Mouse (Mus musculus): ENCODE results near the gene Mras. TPM values are rescaled to one million over a fixed set of nuclear protein-coding genes. Genes with fewer than 3 reads are reported as not detected.

Mras gene
- polyA plus RNA-seq, 1 experiment from 2014 or later = 28.3 TPM

DNA sequence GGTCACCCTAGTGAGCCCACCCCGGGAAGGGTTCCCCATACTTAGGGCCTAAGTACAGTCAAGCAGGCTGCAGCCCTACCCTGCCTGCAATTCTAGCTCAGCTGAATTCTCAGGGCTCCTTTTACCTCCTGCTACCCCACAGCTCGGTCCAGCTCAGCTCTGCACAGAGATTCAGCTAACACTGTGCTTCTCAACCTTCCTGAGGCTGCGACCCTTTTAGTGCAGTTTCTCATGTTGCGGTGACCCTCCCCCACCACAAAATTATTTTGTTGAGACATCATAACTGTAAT, 12.7 kb downstream of the Mras start:
- Histone ChIP-seq H3K4me3 (no peak overlapping the region), H3K9ac (0 out of 2 replicates have a peak overlapping the region, but pooled peaks have one; percentile 32), H3K9me3 (no peaks in the 10 kb centered on the region), H3K4me2 (no peak overlapping the region), H3K4me1 (peaks cover 52% of the 10 kb centered on the region), H3K27ac (no peak overlapping the region), H3K36me3 (no peaks in the 10 kb centered on the region), H3K27me3 (no peaks in the 10 kb centered on the region)
- 47% methylated on average over 4 of the region's 4 CpGs for WGBS
- ATAC-seq (ENCODE audit: insufficient number of reproducible peaks, insufficient read depth, low FRiP score, low TSS enrichment, low read depth) = no peak

- H3K4me3 ChIP-seq = no peak overlapping the region
- no peaks in the 10 kb centered on the region for H3K36me3 ChIP-seq
- ATAC-seq (ENCODE audit: insufficient number of reproducible peaks, insufficient read depth, low FRiP score, low TSS enrichment, low read depth) = no peak
- 0 out of 2 replicates have a peak overlapping the region, but pooled peaks have one; percentile 32 for H3K9ac ChIP-seq
- peaks cover 48% of the 10 kb centered on the region for H3K4me1 ChIP-seq
- no peak overlapping the region for H3K4me2 ChIP-seq
- no peaks in the 10 kb centered on the region for H3K9me3 ChIP-seq
- H3K27ac ChIP-seq = no peak overlapping the region
- WGBS = 70% methylated on average over 9 of the region's 9 CpGs
- no peaks in the 10 kb centered on the region for H3K27me3 ChIP-seq
Observed at GRCm38 (mm10) chr9:99423692-99424573, 13.2 kb downstream of the Mras start.

- Histone ChIP-seq H3K9ac (no peak overlapping the region), H3K27me3 (no peaks in the 10 kb centered on the region), H3K4me1 (peaks cover 59% of the 10 kb centered on the region), H3K9me3 (no peaks in the 10 kb centered on the region), H3K27ac (no peak overlapping the region), H3K4me3 (no peak overlapping the region), H3K36me3 (no peaks in the 10 kb centered on the region), H3K4me2 (no peak overlapping the region)
- 55% methylated on average over 3 of the region's 3 CpGs for WGBS
- no peak for ATAC-seq (ENCODE audit: insufficient number of reproducible peaks, insufficient read depth, low FRiP score, low TSS enrichment, low read depth)
Observed at GRCm38 (mm10) chr9:99421914-99422313, 15.3 kb downstream of the Mras start.

- 83% methylated on average over 8 of the region's 8 CpGs for WGBS
- no peak for ATAC-seq (ENCODE audit: insufficient number of reproducible peaks, insufficient read depth, low FRiP score, low TSS enrichment, low read depth)
- peaks cover 66% of the 10 kb centered on the region for H3K4me1 ChIP-seq
Observed at GRCm38 (mm10) chr9:99419951-99420701, 17.1 kb downstream of the Mras start.

GRCm38 (mm10) chr9:99418377-99418776, 18.8 kb downstream of the Mras start:
- peaks cover 60% of the 10 kb centered on the region for H3K4me1 ChIP-seq
- no peaks in the 10 kb centered on the region for H3K27me3 ChIP-seq
- no peaks in the 10 kb centered on the region for H3K36me3 ChIP-seq
- ATAC-seq (ENCODE audit: insufficient number of reproducible peaks, insufficient read depth, low FRiP score, low TSS enrichment, low read depth) = peak; percentile 10; the same call in 1 of the 2 replicates
- no peaks in the 10 kb centered on the region for H3K9me3 ChIP-seq
- H3K9ac ChIP-seq = no peak overlapping the region
- 58% methylated on average over 5 of the region's 5 CpGs for WGBS
- H3K27ac ChIP-seq = peak overlapping the region; percentile 72; the same call in 1 of the 2 replicates
- no peak overlapping the region for H3K4me2 ChIP-seq
- no peak overlapping the region for H3K4me3 ChIP-seq

More at GRCm38 (mm10) chr9:99419951-99420701, 17.1 kb downstream of the Mras start:
- Histone ChIP-seq H3K27me3 (no peaks in the 10 kb centered on the region), H3K36me3 (no peaks in the 10 kb centered on the region), H3K9me3 (no peaks in the 10 kb centered on the region), H3K27ac (no peak overlapping the region), H3K4me3 (no peak overlapping the region), H3K4me2 (no peak overlapping the region), H3K9ac (no peak overlapping the region)

- Histone ChIP-seq H3K27me3 (no peaks in the 10 kb centered on the region), H3K4me3 (no peak overlapping the region), H3K4me1 (peaks cover 57% of the 10 kb centered on the region), H3K36me3 (no peaks in the 10 kb centered on the region), H3K4me2 (no peak overlapping the region), H3K9ac (no peak overlapping the region), H3K27ac (peak overlapping the region; percentile 72), H3K9me3 (no peaks in the 10 kb centered on the region)
- 67% methylated on average over 4 of the region's 4 CpGs for WGBS
- ATAC-seq (ENCODE audit: insufficient number of reproducible peaks, insufficient read depth, low FRiP score, low TSS enrichment, low read depth) = no peak
Observed at GRCm38 (mm10) chr9:99417288-99417846, 19.8 kb downstream of the Mras start.

GRCm38 (mm10) chr9:99416809-99417208, 20.4 kb downstream of the Mras start:
- H3K9ac ChIP-seq = no peak overlapping the region
- H3K36me3 ChIP-seq = no peaks in the 10 kb centered on the region
- H3K9me3 ChIP-seq = no peaks in the 10 kb centered on the region
- H3K27me3 ChIP-seq = no peaks in the 10 kb centered on the region
- H3K4me1 ChIP-seq = peaks cover 53% of the 10 kb centered on the region
- ATAC-seq (ENCODE audit: insufficient number of reproducible peaks, insufficient read depth, low FRiP score, low TSS enrichment, low read depth) = no peak
- WGBS = 86% methylated on average over 3 of the region's 3 CpGs
- H3K4me2 ChIP-seq = no peak overlapping the region
- H3K27ac ChIP-seq = peak overlapping the region; percentile 72; the same call in 1 of the 2 replicates
- no peak overlapping the region for H3K4me3 ChIP-seq

- H3K4me1 ChIP-seq = peaks cover 24% of the 10 kb centered on the region
- H3K9ac ChIP-seq = no peak overlapping the region
- H3K27ac ChIP-seq = no peak overlapping the region
- H3K4me2 ChIP-seq = no peak overlapping the region
- no peak for ATAC-seq (ENCODE audit: insufficient number of reproducible peaks, insufficient read depth, low FRiP score, low TSS enrichment, low read depth)
- WGBS = 85% methylated on average over 4 of the region's 4 CpGs
- no peaks in the 10 kb centered on the region for H3K9me3 ChIP-seq
- H3K36me3 ChIP-seq = peaks cover 14% of the 10 kb centered on the region
- no peak overlapping the region for H3K4me3 ChIP-seq
- H3K27me3 ChIP-seq = no peaks in the 10 kb centered on the region
Observed at GRCm38 (mm10) chr9:99411785-99412184, 25.4 kb downstream of the Mras start.

DNA sequence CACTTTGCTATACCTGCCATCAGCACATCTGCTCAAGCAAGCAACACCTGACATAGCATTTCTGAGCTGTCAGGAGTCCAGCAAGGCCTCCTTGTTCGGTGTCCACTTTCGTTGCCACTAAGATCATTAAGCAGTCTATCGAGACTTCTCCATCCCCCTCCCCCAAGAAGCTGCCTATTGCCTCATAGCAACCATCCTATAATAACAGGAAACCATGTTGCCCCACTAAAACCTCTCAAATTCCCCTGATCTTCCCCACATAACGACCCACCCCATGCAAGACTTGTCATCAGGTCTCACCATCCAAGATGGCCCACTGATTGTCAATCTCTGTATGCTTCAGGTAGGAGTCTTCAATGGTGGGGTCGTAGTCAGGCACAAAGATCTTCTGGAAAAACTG, 26.1 kb downstream of the Mras start:
- Histone ChIP-seq H3K4me3 (no peak overlapping the region), H3K9ac (no peak overlapping the region), H3K4me2 (no peak overlapping the region), H3K27me3 (no peaks in the 10 kb centered on the region), H3K36me3 (peaks cover 14% of the 10 kb centered on the region), H3K9me3 (no peaks in the 10 kb centered on the region), H3K27ac (no peak overlapping the region), H3K4me1 (peaks cover 19% of the 10 kb centered on the region)
- WGBS = 84% methylated on average over 5 of the region's 5 CpGs
- no peak for ATAC-seq (ENCODE audit: insufficient number of reproducible peaks, insufficient read depth, low FRiP score, low TSS enrichment, low read depth)

DNA sequence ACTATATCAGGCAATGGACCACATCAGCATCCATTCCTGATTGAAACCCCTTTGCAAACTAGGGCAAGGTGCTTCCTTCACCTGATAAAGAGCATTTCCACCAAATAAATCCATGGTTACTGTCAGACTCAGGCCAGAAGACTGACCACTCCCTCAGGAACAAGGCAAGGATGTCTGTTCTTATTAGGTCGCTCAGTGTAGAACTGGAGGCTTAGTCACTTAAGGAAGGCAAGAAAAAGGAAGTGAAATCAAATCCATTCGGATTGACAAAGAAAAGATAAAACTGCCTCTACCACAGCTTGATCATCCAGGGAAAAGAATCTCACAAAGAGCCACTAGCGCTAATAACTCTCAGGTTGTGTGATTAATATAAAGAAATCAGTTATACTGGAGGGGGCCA, 27.9 kb downstream of the Mras start:
- peaks cover 14% of the 10 kb centered on the region for H3K36me3 ChIP-seq
- 80% methylated on average over 3 of the region's 3 CpGs for WGBS
- H3K9ac ChIP-seq = no peak overlapping the region
- H3K9me3 ChIP-seq = no peaks in the 10 kb centered on the region
- H3K4me1 ChIP-seq = peaks cover 4% of the 10 kb centered on the region
- no peaks in the 10 kb centered on the region for H3K27me3 ChIP-seq
- ATAC-seq (ENCODE audit: insufficient number of reproducible peaks, insufficient read depth, low FRiP score, low TSS enrichment, low read depth) = no peak
- H3K4me3 ChIP-seq = no peak overlapping the region
- no peak overlapping the region for H3K4me2 ChIP-seq
- no peak overlapping the region for H3K27ac ChIP-seq

DNA sequence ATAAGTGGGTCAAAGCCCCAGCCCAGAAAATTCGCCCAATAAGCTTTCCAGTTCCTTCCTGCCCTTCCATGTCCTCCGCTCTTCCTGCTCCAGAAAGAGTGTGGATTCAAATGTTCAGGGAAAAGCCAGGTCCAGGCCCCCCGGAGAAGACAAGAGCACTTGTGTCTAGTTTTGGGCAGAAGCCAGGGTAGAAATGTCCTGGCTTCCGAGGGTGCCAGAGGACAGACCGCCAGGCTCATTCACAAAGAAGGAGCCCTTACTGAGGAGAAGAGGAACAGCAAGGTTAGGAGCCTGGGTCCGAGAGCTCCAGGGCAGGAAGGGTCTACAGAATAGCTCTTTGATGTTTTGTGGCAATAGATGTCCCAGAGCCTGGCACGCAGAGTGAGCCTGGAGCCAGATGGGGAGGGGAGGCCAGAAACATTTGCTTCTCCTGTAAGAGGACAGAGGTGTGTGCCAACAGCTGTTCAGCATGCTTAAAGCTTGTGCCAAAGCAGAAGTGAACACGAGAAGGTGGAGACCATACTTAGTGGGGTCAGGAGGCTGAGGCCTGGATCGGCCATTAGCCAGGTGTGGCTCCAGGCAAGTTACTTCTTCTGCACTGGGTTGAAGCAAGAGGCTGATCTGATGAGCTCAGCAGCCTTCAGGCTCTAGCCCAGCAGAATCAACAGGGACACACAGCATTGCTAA, 35.8 kb downstream of the Mras start:
- 73% methylated on average over 9 of the region's 9 CpGs for WGBS
- H3K4me3 ChIP-seq = no peak overlapping the region
- H3K4me2 ChIP-seq = no peak overlapping the region
- ATAC-seq (ENCODE audit: insufficient number of reproducible peaks, insufficient read depth, low FRiP score, low TSS enrichment, low read depth) = no peak
- peaks cover 15% of the 10 kb centered on the region; the same call in 1 of the 2 replicates for H3K36me3 ChIP-seq
- H3K27ac ChIP-seq = 0 out of 2 replicates have a peak overlapping the region, but pooled peaks have one; percentile 2
- H3K4me1 ChIP-seq = 0 out of 2 replicates have a peak, but pooled peaks cover 2% of the 10 kb centered on the region
- H3K9me3 ChIP-seq = no peaks in the 10 kb centered on the region
- H3K27me3 ChIP-seq = no peaks in the 10 kb centered on the region
- H3K9ac ChIP-seq = no peak overlapping the region
